Mouse (Mus musculus) lung, adult 2 months (tissue): ENCODE measurements around the gene Hus1b.

ENCODE experiments used
- CTCF ChIP-seq: fragments of 200-500 bp; IDR thresholded peaks from 2 replicates; pipeline ENCODE4 v1.5.1; 2011; ENCODE audit warnings: mild to moderate bottlenecking, low read length, control low read depth; ENCODE audit not compliant: insufficient read depth
- POLR2A ChIP-seq: fragments of 200-500 bp; IDR thresholded peaks from 2 replicates; pipeline ENCODE4 v1.6.1; 2011; ENCODE audit warnings: low read depth, mild to moderate bottlenecking, control low read depth, low read length, borderline replicate concordance; ENCODE audit errors: extremely low read depth

DNA sequence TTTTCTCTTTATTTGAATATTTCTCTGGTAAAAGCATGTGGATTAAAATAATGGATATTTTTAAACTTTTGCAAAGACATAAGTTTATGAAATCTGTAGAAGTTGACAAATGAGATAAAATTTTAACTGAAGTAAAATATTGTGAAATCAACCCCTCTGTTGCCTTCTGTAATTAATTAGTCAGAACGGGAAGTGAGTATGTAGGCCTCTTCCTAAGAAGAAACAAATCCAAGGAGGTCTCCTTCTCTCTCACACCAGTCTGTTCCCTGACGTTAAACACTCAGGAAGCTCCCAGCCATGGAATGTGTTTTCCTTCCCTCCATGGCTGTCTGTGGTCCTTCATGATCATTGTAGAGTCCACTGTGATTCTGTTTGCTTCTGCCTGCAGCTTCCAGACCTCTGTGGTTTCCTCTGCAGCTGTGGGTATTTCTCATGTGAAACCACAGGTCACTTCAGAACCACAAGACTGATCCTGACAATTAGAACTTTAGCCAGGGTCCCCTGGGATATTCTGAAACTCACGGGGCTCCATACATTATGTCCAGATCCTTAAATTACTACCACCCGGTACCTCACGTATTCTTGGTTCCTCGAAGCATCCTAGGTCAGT lies 46.8 kb upstream of the Hus1b start:
- TF ChIP-seq CTCF = no peak
- TF ChIP-seq POLR2A = no peak
